Mouse (Mus musculus): ENCODE results near the gene Stmnd1.

DNA sequence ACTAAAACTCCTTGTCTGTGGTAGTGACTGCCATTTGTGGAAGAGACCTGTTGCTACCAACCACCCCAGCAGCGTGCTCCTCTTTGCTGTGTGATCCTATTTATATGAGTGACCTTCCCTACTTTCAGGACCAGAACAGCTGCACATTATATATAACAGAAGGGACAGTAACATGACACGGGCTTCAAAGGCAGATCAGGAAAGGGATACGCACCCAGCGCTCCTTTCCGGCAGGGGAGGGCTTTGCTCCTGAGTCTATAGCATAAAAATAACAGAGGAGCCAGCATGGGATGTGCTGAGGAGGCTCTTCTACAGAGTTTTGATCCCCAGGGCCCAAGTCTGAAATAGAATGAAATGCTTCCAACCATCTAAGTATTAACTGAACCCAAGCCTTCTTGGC lies 67.9 kb downstream of the Stmnd1 start:
- TF ChIP-seq CTCF (IDR thresholded peaks at IDR 0.05; ENCODE audit: insufficient read depth, low read depth, low read length) (no peak), POLR2A (IDR thresholded peaks at IDR 0.05; ENCODE audit: insufficient read depth, low read depth, low read length) (no peak)

Data from olfactory bulb, adult 2 months (tissue).